Mouse (Mus musculus) stomach, postnatal 0 days (tissue): ENCODE data around the gene Col8a1.

Source experiments
- CTCF ChIP-seq: IDR thresholded peaks from 2 replicates; pipeline ENCODE4 v1.5.1; 2016; ENCODE audit warnings: antibody characterized with exemption, low read depth, mild to moderate bottlenecking, moderate library complexity
- EP300 ChIP-seq: optimal IDR thresholded peaks from 2 replicates; pipeline ENCODE3; 2016; ENCODE audit warnings: antibody characterized with exemption

- TF ChIP-seq CTCF: no peak
- no peak for TF ChIP-seq EP300
Observed at GRCm38 (mm10) chr16:57671637-57672036, 82.9 kb downstream of the Col8a1 start.
